Mouse (Mus musculus) hindbrain, embryonic 10.5 days (tissue): ENCODE data around the gene H2al2c. TPM values are rescaled to one million over a fixed set of nuclear protein-coding genes. Genes with fewer than 3 reads are reported as not detected.
"Not testable (repeated sequence)": the region's sequence is repeated elsewhere in the genome, so short reads cannot be mapped to it uniquely, and the experiment has no call there.

Experiments used
- DNase-seq: peaks from one replicate; pipeline ENCODE4 v3.0.0-alpha.2; 2017; ENCODE audit warnings: low spot score
- H3K27ac ChIP-seq: fragments of 300-500 bp; sonication (generic); 2 replicates; pipeline ENCODE4 v1.5.1; 2016; ENCODE audit warnings: mild to moderate bottlenecking, moderate library complexity
- H3K27me3 ChIP-seq: fragments of 300-500 bp; sonication (generic); 2 replicates; pipeline ENCODE4 v1.6.1; 2016; ENCODE audit warnings: mild to moderate bottlenecking; ENCODE audit not compliant: poor library complexity, insufficient read depth, severe bottlenecking
- H3K36me3 ChIP-seq: fragments of 300-500 bp; sonication (generic); 2 replicates; pipeline ENCODE4 v1.6.1; 2016; ENCODE audit warnings: mild to moderate bottlenecking, moderate library complexity
- H3K4me1 ChIP-seq: fragments of 300-500 bp; sonication (generic); replicated peaks from 2 replicates; pipeline ENCODE4 v1.6.1; 2016; ENCODE audit warnings: mild to moderate bottlenecking
- H3K4me3 ChIP-seq: fragments of 300-500 bp; sonication (generic); 2 replicates; pipeline ENCODE4 v1.5.1; 2016; ENCODE audit warnings: mild to moderate bottlenecking, moderate library complexity
- H3K9me3 ChIP-seq: fragments of 300-500 bp; sonication (generic); 2 replicates; pipeline ENCODE4 v1.6.1; 2016; ENCODE audit warnings: mild to moderate bottlenecking, moderate library complexity
- WGBS: fragments of 180-500 bp; shearing (Covaris S2); methylation state at CpG from one replicate; pipeline ENCODE4 v1.1.7; 2016; 5-methylcytosine and 5-hydroxymethylcytosine counted together
- polyA plus RNA-seq: library from polyadenylated mRNA; unstranded; fragments of >200 nt; fragmentation: Nextera tagmentation; extraction: Ambion mirVana; gene quantifications from 2 replicates; pipeline ENCODE4 v1.2.1, GENCODE M21; 2016

Gene H2al2c
- not detected in 2 replicates for polyA plus RNA-seq

GRCm38 (mm10) chrY:2598799-2599198, at the start of gene H2al2c:
Gene H2al2c, plus strand, starts transcription at chrY:2599099.
- WGBS = no CpG with 5 or more reads among the region's 4 CpGs
- not testable (repeated sequence) for H3K36me3 ChIP-seq, DNase-seq, H3K27me3 ChIP-seq, H3K4me1 ChIP-seq, H3K4me3 ChIP-seq, H3K9me3 ChIP-seq, H3K27ac ChIP-seq

Other genes starting within 250 kb of the H2al2c start
- gene Sry, start 64.6 kb downstream of the H2al2c start, polyA plus RNA-seq = not detected in 2 replicates
- gene H2al2b, start 121.6 kb downstream of the H2al2c start, polyA plus RNA-seq = not detected in 2 replicates
- not detected in 2 replicates for gene Gm4064, start 197.1 kb downstream of the H2al2c start, polyA plus RNA-seq
- not detected in 2 replicates for gene Rbmy, start 231.6 kb downstream of the H2al2c start, polyA plus RNA-seq
- not detected in 2 replicates for gene Gm10256, start 231.6 kb downstream of the H2al2c start, polyA plus RNA-seq